Mouse (Mus musculus): ENCODE measurements at regions not wholly inside any gene's neighbourhood (a gene's known extent, or its start where the extent isn't known, plus 50 kb on each side); places are given as distances from the start of the nearest gene placed in this dataset.

DNA sequence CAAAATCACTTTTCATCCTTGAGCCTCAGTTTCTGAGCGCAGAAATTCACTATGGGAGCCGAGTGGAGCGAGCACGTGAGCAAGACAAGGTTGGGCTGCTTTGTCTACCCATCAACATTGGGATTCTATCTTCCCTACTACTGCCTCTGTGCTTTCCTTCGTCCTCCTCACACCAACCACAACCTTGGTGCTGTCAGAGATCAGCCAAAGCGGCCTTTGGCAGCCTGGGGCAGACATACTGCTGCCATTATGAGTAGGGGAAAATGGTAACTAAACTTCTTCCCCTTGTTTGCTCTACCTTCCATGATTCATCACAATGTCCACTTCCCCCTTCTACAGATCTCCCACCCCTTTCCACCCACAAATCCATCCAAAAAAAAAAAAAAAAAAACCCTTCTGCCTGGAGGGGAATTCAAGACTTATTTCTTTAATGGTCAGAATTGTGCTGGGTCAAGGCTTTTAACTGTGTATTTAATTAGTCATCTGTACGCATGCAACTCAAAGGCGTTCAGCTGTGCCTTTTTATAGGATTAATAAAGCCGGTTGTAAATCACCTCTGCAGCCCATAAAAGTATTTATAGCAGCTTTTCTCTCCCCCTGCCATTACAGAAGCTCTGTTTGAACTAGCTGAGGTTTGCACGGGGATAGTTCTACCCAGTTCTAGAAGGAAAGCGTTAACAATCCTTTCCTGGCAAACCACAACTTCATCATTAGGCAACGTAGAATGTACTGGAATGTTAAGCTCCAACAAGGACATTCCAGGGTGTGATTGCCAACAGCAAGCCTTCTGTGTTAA lies 340.4 kb downstream of the Pik3r1 start:
- DNase-seq (ENCODE audit: low spot score): no peak

DNA sequence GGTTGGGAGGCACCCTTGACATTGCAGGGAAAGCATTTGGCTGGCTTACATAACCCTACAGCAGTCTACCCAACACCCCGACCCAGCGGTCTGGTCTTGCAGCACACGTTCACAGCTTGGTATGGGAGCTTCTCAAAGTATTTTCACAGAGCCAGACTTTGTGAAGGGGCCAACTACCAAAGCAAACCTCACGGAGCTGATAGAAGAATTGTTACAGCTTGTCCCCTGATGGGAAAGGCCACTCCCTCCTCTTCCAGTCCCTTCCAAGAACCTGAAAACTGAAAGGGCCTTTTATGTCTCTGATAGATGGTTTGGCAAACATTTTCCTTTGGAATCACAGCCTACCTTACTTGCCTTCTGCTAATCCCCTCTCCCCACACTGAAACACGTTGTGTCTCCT lies 341.6 kb downstream of the Pik3r1 start:
- no peak for DNase-seq (ENCODE audit: low spot score)

DNA sequence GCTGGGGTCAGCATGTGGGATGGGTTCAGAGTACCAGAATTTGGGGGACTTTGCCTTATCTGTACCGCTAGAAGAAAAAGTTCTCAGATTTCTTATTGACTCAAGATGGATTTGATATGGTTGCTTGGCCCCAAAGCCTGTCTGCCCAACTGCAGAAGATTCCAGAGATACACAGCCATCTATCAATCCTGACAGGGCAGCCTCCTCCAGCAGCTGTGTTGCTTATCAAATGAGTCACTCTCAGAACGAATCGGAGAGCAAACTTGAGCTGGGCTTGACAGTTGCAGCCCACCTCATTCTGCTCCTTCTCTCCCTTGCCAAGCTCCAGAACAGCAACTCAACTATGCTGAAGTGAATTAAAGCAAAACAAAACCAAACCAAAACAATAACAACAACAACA lies 345.9 kb downstream of the Pik3r1 start:
- no peak for DNase-seq (ENCODE audit: low spot score)

DNA sequence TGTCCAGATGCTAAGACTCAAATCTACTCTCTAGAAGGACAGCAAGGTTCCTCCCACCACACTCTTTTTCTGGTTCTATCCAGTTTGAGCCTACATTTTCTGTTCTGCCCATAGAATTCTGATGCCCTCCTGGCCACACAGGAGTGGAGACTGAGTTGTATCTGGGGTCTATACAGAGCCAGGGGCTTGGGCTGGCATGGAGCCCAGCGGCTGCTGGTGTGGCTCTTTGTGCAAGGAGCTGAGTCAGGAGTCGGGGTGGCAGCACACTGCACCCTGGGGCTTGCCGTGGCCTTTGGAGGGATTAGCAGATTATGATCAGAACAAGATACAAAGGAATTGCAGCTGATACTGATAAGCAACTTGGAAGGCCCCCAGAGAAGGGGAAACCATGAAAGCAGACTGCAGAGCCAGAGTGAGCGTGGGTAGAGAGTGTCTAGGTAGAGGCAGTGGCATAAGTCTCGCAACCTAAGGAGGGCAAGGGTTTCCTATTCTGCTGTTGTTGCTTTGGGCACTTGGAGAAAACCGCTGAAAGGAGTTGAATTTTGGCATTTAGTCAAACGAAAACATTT lies 348.5 kb downstream of the Pik3r1 start:
- DNase-seq (ENCODE audit: low spot score): no peak

DNA sequence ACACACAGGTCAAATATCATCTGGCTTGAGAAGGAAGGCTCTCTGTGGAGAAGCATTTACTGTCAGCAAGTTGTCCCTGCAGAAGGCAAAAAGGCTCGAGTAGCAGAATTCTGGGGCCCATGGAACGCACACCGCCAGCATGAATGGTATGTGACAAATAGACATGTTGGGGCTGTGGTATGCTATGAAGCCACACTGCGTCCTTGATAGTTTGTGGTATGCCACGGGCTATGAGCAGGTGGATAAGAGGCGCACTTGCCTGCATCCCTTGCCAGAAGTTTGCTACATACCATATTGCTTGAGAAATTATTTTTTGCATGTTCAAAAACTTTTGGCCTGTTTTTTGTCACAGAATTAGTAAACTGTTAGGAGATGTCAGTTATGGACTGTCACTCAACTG lies 349.7 kb downstream of the Pik3r1 start:
- DNase-seq (ENCODE audit: low spot score): no peak

DNA sequence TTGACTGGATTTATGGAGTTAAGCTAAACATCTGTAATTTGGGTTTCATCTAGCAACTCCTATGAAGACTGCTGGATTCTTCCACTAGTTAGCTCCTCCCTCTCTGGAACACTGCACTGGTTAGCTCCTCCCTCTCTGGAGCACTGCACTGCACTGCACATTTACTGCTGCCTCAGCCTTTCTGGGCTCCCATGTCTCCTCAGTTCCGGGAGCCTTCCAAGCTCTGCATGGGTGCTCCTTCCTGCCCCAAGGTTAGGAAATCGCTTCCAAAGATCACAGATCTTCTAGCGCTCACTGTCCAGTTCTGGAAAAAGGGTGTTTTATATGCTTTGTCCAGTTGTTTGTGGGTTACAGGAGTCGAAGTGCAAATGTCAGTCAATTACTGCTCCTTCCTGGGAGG lies 359.1 kb downstream of the Pik3r1 start:
- DNase-seq (ENCODE audit: low spot score): no peak

DNA sequence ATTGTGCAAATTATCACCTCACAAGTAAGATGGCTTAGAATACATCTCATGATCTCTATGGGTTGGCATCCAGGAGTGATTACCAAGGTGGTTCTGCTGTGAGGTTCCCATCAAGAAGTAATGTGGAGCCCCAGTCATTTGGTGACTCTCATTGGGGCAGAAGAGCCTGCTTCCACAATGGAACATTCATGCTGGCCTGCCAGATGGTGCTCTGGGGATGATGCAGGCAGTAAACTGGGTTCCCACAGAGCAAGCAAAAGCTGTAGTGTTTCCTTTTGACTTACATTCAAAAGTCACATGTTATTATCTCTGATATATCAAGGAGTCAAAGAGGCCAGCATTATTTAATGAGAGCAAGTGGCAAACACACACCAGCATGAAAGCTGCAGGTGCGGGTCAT lies 360.4 kb downstream of the Pik3r1 start:
- DNase-seq (ENCODE audit: low spot score): no peak

DNA sequence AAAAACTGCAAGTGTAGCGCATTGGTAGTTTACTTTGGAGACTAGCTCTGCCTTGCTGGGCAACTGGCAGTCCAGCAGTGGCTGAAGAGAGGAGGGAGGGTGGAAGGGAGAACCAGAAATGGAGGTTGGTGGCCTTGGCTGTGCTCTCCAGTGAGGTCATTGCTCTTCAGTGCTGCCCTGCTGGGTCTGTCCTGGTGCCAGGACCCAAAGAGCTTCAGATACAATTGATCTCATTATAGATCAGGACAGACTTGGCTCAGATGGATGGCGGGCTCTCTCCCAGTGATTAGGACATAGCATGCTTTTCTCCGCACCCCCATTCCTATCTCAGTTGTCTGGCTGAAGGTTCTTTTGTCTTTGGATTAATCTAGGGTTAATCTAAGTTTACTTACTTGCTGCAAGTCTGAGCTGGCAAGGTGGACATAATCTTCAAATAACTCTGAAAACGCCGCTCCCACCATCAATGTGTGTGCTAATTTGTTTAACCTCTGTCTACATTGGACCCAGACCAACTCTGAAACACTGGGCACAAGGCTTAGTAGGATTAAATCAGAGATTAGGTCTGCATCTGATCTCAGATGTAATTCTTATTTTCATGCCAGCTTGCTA lies 394.3 kb downstream of the Pik3r1 start:
- peak; percentile 13 for DNase-seq (ENCODE audit: low spot score)

DNA sequence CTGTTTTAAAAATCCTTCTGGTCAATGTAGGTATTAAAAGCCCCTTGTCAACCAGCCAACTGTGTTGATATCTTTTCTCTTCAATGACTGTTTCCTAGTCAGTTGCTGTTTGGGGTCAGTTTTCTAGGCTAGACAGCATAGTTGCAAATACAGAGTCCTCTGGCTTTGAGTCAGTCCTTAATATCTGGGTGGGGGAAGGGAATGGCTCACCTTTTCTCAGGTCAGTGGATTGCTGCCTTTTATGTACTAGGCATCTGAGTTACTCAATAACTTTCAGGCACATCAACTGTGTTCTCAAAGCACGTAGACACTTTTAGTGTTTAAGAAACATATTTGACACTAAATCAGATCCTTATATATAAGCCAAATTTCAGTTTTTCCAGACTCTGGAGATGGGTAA lies 396.1 kb downstream of the Pik3r1 start:
- DNase-seq (ENCODE audit: low spot score): no peak

DNA sequence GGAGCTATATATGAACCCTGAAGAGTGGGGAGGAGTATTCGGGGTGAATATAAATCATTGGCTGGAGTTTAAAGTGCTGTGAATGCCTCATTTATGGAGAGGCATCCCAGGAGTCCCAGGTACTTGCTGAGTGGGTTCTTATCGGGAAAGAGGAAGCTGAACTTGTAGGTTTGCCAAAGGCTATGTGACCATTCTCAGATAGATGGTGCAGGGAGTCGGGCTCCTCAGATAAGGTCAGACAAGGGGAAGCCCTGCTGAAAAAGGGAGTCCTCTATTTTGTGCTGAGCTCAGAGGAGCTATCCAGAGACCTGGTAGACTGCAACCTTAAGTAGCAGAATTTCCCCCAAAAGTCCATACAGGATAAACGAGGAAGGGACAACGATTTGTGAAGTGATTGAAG lies 399.8 kb downstream of the Pik3r1 start:
- DNase-seq (ENCODE audit: low spot score): no peak

DNA sequence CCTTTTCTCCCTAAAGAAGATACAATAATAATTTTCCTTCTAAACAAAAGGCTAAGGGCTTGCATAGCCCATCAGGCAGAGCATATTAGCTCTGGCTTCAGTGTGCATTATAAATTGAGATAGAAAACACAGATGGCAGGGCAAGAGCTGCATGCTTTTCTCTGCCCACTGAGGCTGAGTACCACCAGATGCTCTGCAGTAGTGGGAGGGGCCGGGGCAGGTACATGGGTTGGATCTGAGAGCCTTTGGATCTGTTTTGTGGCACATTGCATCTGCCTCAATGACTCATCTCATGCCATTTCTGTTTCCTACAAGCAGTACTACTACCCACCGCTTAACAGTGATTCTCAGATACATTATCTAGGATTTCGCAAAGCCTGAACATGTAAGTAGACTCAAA lies 412.7 kb downstream of the Pik3r1 start:
- no peak for DNase-seq (ENCODE audit: low spot score)

DNA sequence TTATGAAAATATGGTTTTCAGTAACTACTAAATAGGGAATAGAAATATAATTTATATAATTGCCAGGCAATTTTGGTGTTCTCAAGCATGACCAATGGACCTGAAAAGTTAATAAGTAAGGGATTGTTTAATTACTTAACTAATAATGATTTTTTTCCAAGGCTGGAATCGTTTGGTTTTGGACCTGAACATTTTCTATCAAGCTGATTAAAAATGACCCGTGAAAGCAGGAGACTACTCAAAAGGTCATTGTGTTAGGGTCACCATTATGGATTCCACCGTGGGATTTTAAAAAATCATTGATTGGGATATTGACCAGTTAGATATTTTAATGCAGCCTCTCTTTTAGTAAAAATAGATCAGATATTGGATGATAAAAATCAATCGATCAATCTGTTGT lies 416.9 kb downstream of the Pik3r1 start:
- DNase-seq (ENCODE audit: low spot score): no peak

DNA sequence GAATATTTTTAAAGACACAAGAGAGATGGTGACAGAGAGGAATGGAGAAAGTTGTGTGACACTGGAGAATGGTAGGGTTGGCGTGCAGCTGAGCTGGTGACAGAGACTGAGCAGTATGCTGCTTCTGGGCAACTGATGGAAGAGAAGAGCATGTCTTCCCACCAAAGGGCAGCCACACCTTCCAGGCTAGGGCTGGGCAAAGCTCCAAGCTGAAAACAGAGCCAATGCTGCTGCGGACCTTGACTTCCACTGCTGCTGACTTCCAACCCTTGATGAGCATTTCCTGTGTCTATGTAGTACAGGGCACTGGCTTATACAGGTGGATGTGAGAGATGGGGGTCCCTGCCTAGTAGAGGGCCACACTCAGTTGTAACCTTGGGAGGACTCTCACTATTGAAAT lies 418.7 kb downstream of the Pik3r1 start:
- DNase-seq (ENCODE audit: low spot score): no peak

DNA sequence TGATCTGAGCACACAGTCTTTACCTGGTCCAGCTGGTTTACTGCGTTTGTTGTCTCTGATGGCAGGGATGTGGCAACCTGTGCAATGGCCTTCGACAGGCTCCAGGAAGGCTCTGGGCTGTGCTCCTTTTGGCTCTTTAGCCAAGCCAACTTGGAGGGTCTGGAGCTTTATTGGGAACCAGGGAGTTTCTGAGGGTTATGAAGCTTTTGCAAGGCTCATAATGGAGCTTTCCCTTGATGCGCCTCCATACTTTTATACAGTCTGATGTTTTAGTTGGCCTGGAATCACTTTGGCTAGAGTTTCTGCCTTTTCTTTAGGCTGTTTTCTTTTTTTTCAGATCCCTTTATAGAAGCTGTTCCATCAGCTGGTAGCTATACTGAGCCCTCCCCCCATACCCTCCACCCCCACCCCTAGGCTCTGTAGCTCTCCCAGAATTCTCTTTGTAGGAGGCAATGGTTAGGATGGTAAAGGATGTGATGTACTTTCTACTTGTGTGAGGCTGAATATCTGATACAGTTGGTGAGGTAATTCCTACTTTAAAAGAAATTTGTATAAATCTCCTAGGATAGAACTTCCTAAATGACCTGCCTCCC lies 429.6 kb downstream of the Pik3r1 start:
- DNase-seq (ENCODE audit: low spot score): no peak

DNA sequence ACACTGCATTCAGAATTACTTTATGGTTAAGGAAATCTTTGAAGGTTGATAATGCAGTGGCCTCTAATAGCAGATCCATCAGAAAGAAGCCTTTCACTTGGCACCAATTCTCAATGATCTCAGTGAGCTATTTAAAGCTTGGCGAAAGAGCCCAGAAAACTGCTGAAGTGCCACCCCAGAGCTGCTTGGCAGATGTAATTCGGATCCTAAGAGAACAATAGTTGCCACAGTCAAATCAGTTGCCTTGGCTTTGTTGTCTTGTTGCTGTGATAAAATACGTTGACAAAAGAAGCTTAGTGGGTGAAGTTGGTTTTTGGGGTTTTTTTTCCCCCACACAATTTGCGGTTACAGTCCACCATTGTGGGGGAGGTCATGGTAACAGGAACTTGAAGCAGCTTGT lies 449.4 kb downstream of the Pik3r1 start:
- peak; percentile 16 for DNase-seq (ENCODE audit: low spot score)

DNA sequence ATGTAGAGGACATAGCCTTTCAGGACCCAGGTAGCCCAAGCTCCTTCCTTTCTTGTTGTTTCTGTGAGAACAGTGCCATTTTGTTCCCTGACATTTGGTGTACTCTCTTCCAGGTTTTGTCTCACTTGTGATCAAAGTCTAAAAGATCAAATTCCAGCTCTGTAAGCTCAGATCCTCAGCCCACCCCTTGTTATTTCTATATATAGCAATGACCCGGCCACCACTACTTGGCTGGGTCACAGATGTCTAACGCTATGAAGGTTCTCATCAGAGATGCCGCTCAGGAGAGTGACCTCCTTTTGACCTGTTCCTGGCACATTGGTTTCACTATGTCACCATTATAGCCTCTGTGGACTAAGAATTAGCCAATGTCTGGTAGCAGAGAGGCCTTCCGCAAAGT lies 451.7 kb downstream of the Pik3r1 start:
- DNase-seq (ENCODE audit: low spot score): no peak

DNA sequence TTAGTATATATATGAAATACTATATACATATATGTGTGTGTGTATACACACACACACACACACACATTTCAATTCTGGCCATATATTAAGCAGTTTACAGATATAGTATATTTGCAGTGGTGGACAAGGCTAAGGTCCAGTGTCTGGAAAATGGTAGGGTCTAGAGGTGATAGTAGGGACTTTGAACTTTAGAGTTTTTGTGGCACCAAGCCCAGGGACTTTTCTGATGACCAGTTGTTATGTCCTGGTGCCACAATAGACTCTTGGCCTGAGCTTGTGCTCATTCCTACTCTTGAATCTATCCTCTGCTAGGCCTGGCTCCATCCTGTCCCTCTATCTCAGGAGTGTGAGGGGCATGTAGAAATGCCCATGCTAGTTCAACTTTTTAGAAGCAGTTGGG lies 454.0 kb downstream of the Pik3r1 start:
- no peak for DNase-seq (ENCODE audit: low spot score)

DNA sequence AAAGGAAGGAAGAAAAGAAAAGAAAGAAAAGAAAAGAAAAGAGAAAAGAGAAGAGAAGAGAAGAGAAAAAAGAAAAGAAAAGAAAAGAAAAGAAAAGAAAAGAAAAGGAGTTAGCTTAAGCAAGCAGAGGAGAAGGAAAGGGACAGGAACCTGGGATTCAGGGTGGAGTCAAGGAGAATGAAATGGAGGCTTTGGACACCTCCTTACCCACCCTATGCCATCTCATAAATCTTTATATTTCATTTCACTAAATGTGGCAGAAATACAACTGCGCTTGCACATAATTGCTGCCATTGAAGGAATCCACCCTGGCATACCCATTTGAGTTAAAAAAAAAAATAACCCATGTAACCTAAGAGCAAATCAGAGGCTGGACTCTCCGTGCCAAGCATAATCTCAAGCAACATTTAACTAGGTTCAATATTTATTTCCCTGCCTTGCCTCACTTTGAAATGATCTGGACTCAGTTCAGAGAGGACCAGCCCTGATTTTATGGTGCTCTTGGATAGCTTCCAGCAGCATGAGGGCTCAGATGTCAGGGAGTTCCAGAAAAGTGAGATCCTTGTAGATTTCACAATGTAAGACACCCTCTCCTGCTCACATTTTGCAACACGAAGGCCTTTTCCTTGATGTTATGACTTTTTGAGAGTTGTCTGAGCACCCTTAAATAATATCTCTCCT lies 456.2 kb downstream of the Pik3r1 start:
- DNase-seq (ENCODE audit: low spot score): no peak

DNA sequence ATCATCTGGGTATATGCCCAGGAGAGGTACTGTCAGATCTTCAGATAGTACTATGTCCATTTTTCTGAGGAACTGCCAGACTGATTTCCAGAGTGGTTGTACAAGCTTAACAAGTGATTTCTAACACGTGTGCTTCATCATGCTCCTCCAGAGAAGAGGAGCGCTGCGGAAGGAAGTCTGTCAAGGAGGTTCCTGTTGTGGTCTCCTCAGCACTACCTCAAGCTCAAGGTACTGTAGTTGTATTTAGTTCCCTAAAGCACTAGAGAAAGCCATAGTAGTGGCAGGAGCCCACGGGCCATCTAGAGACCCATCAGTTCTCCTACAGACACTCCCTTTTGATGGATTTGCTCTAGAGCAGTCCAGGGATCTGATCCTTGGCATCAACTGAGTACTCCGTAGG lies 459.3 kb downstream of the Pik3r1 start:
- DNase-seq (ENCODE audit: low spot score): no peak

DNA sequence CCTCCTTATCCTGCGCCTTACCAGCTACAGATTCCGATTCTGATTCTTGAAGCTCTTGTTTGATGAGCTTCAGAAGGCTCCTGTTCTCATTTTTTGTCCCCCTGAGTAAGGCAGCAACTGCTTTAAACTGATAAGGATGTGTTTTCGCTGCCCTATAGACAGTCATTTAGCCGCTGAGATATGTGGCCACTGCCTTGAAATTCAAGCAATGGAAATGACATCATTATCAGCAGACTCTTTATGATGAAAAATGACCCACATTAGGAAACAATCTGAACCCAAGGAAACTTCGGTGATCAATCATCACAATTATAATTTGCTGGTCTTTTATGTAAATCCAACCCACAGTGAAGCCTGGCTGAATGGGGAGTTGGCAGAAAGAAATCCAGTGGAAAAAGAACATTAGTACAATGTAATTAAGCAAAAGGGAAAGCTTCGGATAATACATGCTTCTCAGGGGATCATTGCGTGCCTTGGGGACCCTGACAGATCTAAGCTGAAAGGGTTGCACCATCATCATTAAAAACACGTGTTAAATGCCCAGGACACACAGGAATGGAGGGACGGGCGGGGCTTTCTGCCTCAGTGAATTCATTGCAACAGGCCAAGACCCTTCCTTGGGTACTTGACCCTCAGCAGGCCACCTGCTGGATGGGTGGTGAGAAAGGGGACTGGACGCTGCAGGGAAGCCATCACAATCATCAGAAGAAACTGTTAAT lies 462.2 kb downstream of the Pik3r1 start:
- no peak for DNase-seq (ENCODE audit: low spot score)

DNA sequence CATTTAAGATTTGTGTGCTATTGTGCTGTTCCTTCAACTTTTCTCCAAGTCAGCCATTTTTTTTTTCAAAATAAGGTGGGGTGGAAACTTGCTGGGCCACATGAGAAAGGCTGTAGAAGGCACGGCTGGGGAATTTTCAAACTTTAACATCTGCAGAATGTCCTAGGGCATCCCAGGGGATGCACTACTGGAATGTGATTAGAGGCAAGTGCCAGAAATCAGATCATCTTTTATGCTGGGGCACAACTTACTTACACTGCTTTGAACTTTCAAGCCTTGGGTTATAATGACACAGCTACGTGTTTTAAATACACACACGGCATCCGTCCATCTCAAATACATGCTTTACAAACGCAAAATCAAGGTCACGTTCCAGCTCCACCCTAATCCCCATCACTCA lies 463.0 kb downstream of the Pik3r1 start:
- DNase-seq (ENCODE audit: low spot score): no peak

DNA sequence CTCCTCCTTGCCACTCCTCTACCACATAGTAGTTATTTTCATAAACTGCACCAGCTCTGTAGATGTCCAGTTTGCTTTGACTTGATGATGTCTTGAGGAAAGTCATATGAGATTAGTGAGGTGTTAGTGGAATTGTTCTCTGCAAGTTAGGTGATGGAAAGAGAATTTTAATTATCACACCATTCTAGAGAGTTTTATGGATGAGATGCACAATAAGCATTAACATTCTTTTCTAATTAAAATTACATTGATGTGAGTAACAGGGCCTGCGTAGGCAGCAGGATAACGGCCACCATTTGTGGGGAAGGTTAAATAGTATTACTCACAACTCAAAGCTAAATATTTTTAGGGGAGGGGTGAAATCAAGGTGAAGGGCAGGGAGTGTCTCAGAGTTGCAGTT lies 466.7 kb downstream of the Pik3r1 start:
- DNase-seq (ENCODE audit: low spot score): no peak

All from layer of hippocampus, adult 9-10 months (tissue).